Mouse (Mus musculus): ENCODE results near the gene Fbxw7. TPM values are rescaled to one million over a fixed set of nuclear protein-coding genes. Genes with fewer than 3 reads are reported as not detected.

The Fbxw7 gene
- polyA plus RNA-seq, 1 experiment from 2014 or later, result 12.9 TPM

DNA sequence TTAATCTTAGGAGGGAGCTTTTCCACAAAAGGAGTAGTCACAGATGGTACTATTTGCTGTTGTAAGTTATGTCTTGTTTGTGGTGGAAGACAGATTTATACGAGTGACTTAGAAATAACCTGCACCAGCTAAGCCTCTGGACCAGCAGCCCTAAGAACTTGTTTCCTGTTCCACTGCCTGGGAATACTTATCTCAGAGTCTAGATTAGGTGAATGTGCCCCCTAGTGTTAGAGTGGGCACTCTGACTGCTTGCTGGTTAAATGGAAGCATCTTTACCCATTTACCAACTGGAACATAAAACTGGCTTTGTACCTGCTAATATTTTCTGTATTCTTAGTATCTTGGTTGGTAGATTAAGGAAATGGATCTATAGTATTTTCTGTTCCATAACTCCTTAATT is 74.6 kb downstream of the Fbxw7 start:
- no peak; the same call in 1 of the 2 replicates for ATAC-seq (ENCODE audit: insufficient read depth, low FRiP score)
- Histone ChIP-seq H3K4me1 (ENCODE audit: control insufficient read depth, insufficient read depth, low read length) (no peaks in the 10 kb centered on the region), H3K9ac (ENCODE audit: low read length) (no peak overlapping the region), H3K4me2 (ENCODE audit: low read depth, low read length) (no peak overlapping the region), H3K9me3 (replicated peaks; ENCODE audit: control insufficient read depth, low read length) (no peaks in the 10 kb centered on the region), H3K27me3 (ENCODE audit: control insufficient read depth, insufficient read depth, low read length) (no peaks in the 10 kb centered on the region), H3K36me3 (ENCODE audit: control insufficient read depth, insufficient read depth, low read length) (no peaks in the 10 kb centered on the region), H3K27ac (ENCODE audit: low read length) (no peak overlapping the region), H3K4me3 (replicated peaks; ENCODE audit: low read length) (no peak overlapping the region)
- WGBS, result 39% methylated on average over 1 of the region's 1 CpGs

- H3K4me1 ChIP-seq (ENCODE audit: control insufficient read depth, insufficient read depth, low read length), result no peaks in the 10 kb centered on the region
- no peak overlapping the region for H3K4me2 ChIP-seq (ENCODE audit: low read depth, low read length)
- H3K4me3 ChIP-seq (replicated peaks; ENCODE audit: low read length), result no peak overlapping the region
- H3K27me3 ChIP-seq (ENCODE audit: control insufficient read depth, insufficient read depth, low read length), result no peaks in the 10 kb centered on the region
- H3K9ac ChIP-seq (ENCODE audit: low read length), result no peak overlapping the region
- H3K9me3 ChIP-seq (replicated peaks; ENCODE audit: control insufficient read depth, low read length), result no peaks in the 10 kb centered on the region
- no peak overlapping the region for H3K27ac ChIP-seq (ENCODE audit: low read length)
- no peak for ATAC-seq (ENCODE audit: insufficient read depth, low FRiP score)
- no peaks in the 10 kb centered on the region for H3K36me3 ChIP-seq (ENCODE audit: control insufficient read depth, insufficient read depth, low read length)
- WGBS, result 91% methylated on average over 5 of the region's 5 CpGs
These were observed 75.9 kb downstream of the Fbxw7 start for GRCm38 (mm10) chr3:84890983-84891382.

- no peaks in the 10 kb centered on the region for H3K36me3 ChIP-seq (ENCODE audit: control insufficient read depth, insufficient read depth, low read length)
- H3K4me2 ChIP-seq (ENCODE audit: low read depth, low read length), result no peak overlapping the region
- no peak overlapping the region; the same call in 1 of the 2 replicates for H3K27ac ChIP-seq (ENCODE audit: low read length)
- H3K27me3 ChIP-seq (ENCODE audit: control insufficient read depth, insufficient read depth, low read length), result no peaks in the 10 kb centered on the region
- H3K9me3 ChIP-seq (replicated peaks; ENCODE audit: control insufficient read depth, low read length), result no peaks in the 10 kb centered on the region
- no peak overlapping the region for H3K4me3 ChIP-seq (replicated peaks; ENCODE audit: low read length)
- ATAC-seq (ENCODE audit: insufficient read depth, low FRiP score), result no peak
- no peak overlapping the region for H3K9ac ChIP-seq (ENCODE audit: low read length)
- 48% methylated on average over 8 of the region's 8 CpGs for WGBS
- H3K4me1 ChIP-seq (ENCODE audit: control insufficient read depth, insufficient read depth, low read length), result no peaks in the 10 kb centered on the region
These were observed 82.9 kb downstream of the Fbxw7 start for GRCm38 (mm10) chr3:84897952-84898351.

DNA sequence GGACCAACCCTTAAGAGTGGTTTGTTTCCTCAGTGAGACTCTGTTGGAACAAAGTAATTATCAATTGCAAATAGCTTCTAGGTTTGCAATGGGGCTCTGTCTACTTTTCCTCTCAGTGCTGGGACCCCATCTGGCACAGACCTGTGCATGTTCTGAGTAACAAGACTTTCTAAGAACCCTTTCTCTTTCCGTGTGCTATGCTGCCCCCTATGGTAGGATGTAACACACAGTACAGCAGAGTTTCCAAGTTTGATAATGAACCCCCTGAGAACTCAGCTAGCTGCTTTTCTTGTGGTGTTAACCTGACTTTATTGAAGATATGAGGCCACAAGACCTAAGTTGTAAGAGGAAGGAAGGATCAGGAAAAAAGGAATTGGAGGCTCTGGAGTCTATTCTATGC is 91.5 kb downstream of the Fbxw7 start:
- Histone ChIP-seq H3K9ac (ENCODE audit: low read length) (no peak overlapping the region), H3K4me2 (ENCODE audit: low read depth, low read length) (no peak overlapping the region)
- ATAC-seq (ENCODE audit: insufficient read depth, low FRiP score), result no peak

GRCm38 (mm10) chr3:84914284-84914683 is 99.2 kb downstream of the Fbxw7 start:
- 52% methylated on average over 1 of the region's 1 CpGs for WGBS
- no peaks in the 10 kb centered on the region for H3K9me3 ChIP-seq (replicated peaks; ENCODE audit: control insufficient read depth, low read length)
- no peaks in the 10 kb centered on the region for H3K27me3 ChIP-seq (ENCODE audit: control insufficient read depth, insufficient read depth, low read length)
- H3K36me3 ChIP-seq (ENCODE audit: control insufficient read depth, insufficient read depth, low read length), result no peaks in the 10 kb centered on the region
- no peak overlapping the region for H3K9ac ChIP-seq (ENCODE audit: low read length)
- H3K4me3 ChIP-seq (replicated peaks; ENCODE audit: low read length), result no peak overlapping the region
- no peak overlapping the region for H3K4me2 ChIP-seq (ENCODE audit: low read depth, low read length)
- no peak for ATAC-seq (ENCODE audit: insufficient read depth, low FRiP score)
- H3K27ac ChIP-seq (ENCODE audit: low read length), result no peak overlapping the region
- H3K4me1 ChIP-seq (ENCODE audit: control insufficient read depth, insufficient read depth, low read length), result peaks cover 6% of the 10 kb centered on the region

More for the DNA sequence above, 91.5 kb downstream of the Fbxw7 start:
- no peaks in the 10 kb centered on the region for H3K9me3 ChIP-seq (replicated peaks; ENCODE audit: control insufficient read depth, low read length)
- H3K4me3 ChIP-seq (replicated peaks; ENCODE audit: low read length), result no peak overlapping the region
- no peaks in the 10 kb centered on the region for H3K36me3 ChIP-seq (ENCODE audit: control insufficient read depth, insufficient read depth, low read length)
- no peak overlapping the region for H3K27ac ChIP-seq (ENCODE audit: low read length)
- WGBS, result 12% methylated on average over 1 of the region's 1 CpGs
- no peaks in the 10 kb centered on the region for H3K27me3 ChIP-seq (ENCODE audit: control insufficient read depth, insufficient read depth, low read length)
- no peaks in the 10 kb centered on the region for H3K4me1 ChIP-seq (ENCODE audit: control insufficient read depth, insufficient read depth, low read length)

- Histone ChIP-seq H3K36me3 (ENCODE audit: control insufficient read depth, insufficient read depth, low read length) (no peaks in the 10 kb centered on the region), H3K4me3 (replicated peaks; ENCODE audit: low read length) (no peak overlapping the region), H3K4me2 (ENCODE audit: low read depth, low read length) (no peak overlapping the region), H3K9ac (ENCODE audit: low read length) (no peak overlapping the region), H3K27me3 (ENCODE audit: control insufficient read depth, insufficient read depth, low read length) (no peaks in the 10 kb centered on the region), H3K4me1 (ENCODE audit: control insufficient read depth, insufficient read depth, low read length) (peaks cover 6% of the 10 kb centered on the region), H3K9me3 (replicated peaks; ENCODE audit: control insufficient read depth, low read length) (no peaks in the 10 kb centered on the region), H3K27ac (ENCODE audit: low read length) (no peak overlapping the region)
- 60% methylated on average over 9 of the region's 9 CpGs for WGBS
- no peak for ATAC-seq (ENCODE audit: insufficient read depth, low FRiP score)
These were observed 103.0 kb downstream of the Fbxw7 start for GRCm38 (mm10) chr3:84917903-84918679.

- no peaks in the 10 kb centered on the region for H3K27me3 ChIP-seq (ENCODE audit: control insufficient read depth, insufficient read depth, low read length)
- no peak overlapping the region for H3K27ac ChIP-seq (ENCODE audit: low read length)
- no peak overlapping the region for H3K4me3 ChIP-seq (replicated peaks; ENCODE audit: low read length)
- ATAC-seq (ENCODE audit: insufficient read depth, low FRiP score), result no peak
- H3K9ac ChIP-seq (ENCODE audit: low read length), result no peak overlapping the region
- no peaks in the 10 kb centered on the region for H3K36me3 ChIP-seq (ENCODE audit: control insufficient read depth, insufficient read depth, low read length)
- peaks cover 6% of the 10 kb centered on the region for H3K4me1 ChIP-seq (ENCODE audit: control insufficient read depth, insufficient read depth, low read length)
- H3K4me2 ChIP-seq (ENCODE audit: low read depth, low read length), result no peak overlapping the region
- H3K9me3 ChIP-seq (replicated peaks; ENCODE audit: control insufficient read depth, low read length), result no peaks in the 10 kb centered on the region
- 67% methylated on average over 6 of the region's 6 CpGs for WGBS
These were observed 106.8 kb downstream of the Fbxw7 start for GRCm38 (mm10) chr3:84921704-84922420.

GRCm38 (mm10) chr3:84923256-84923655 is 108.2 kb downstream of the Fbxw7 start:
- Histone ChIP-seq H3K4me1 (ENCODE audit: control insufficient read depth, insufficient read depth, low read length) (peaks cover 3% of the 10 kb centered on the region), H3K27ac (ENCODE audit: low read length) (peak overlapping the region; percentile 48; the same call in 1 of the 2 replicates), H3K9me3 (replicated peaks; ENCODE audit: control insufficient read depth, low read length) (no peaks in the 10 kb centered on the region), H3K4me3 (replicated peaks; ENCODE audit: low read length) (no peak overlapping the region), H3K36me3 (ENCODE audit: control insufficient read depth, insufficient read depth, low read length) (no peaks in the 10 kb centered on the region), H3K9ac (ENCODE audit: low read length) (no peak overlapping the region), H3K4me2 (ENCODE audit: low read depth, low read length) (no peak overlapping the region), H3K27me3 (ENCODE audit: control insufficient read depth, insufficient read depth, low read length) (no peaks in the 10 kb centered on the region)
- ATAC-seq (ENCODE audit: insufficient read depth, low FRiP score), result no peak
- 76% methylated on average over 1 of the region's 1 CpGs for WGBS

GRCm38 (mm10) chr3:84923670-84924069 is 108.6 kb downstream of the Fbxw7 start:
- peak; percentile 62; the same call in 1 of the 2 replicates for ATAC-seq (ENCODE audit: insufficient read depth, low FRiP score)

More at GRCm38 (mm10) chr3:84923670-84924069, 108.6 kb downstream of the Fbxw7 start:
- H3K4me1 ChIP-seq (ENCODE audit: control insufficient read depth, insufficient read depth, low read length), result no peaks in the 10 kb centered on the region; the same call in 1 of the 2 replicates
- peak overlapping the region; percentile 48; the same call in 1 of the 2 replicates for H3K27ac ChIP-seq (ENCODE audit: low read length)
- H3K27me3 ChIP-seq (ENCODE audit: control insufficient read depth, insufficient read depth, low read length), result no peaks in the 10 kb centered on the region
- H3K36me3 ChIP-seq (ENCODE audit: control insufficient read depth, insufficient read depth, low read length), result no peaks in the 10 kb centered on the region
- H3K4me3 ChIP-seq (replicated peaks; ENCODE audit: low read length), result no peak overlapping the region
- H3K4me2 ChIP-seq (ENCODE audit: low read depth, low read length), result no peak overlapping the region
- H3K9me3 ChIP-seq (replicated peaks; ENCODE audit: control insufficient read depth, low read length), result no peaks in the 10 kb centered on the region
- no peak overlapping the region for H3K9ac ChIP-seq (ENCODE audit: low read length)
- 66% methylated on average over 1 of the region's 1 CpGs for WGBS

Data from stomach, embryonic 16.5 days (tissue).